Mouse (Mus musculus) CD8-positive naive resting alpha-beta T cell, adult 2 months (primary cell): ENCODE results near the gene Ttbk2.
A peak's percentile ranks its signal among the peaks of the same experiment; 100 is the strongest.

Source experiments
- DNase-seq, 2 experiments: peaks; one replicate each; pipeline ENCODE4 v3.0.0; 2022; ENCODE audit warnings: low read depth in 2 of 2, low spot score in 2 of 2

Gene Ttbk2

GRCm38 (mm10) chr2:120850424-120851082, at the start of gene Ttbk2:
Gene Ttbk2 (minus strand): TSS chr2:120850604.
- DNase-seq = peak; percentile 89 to 91

DNA sequence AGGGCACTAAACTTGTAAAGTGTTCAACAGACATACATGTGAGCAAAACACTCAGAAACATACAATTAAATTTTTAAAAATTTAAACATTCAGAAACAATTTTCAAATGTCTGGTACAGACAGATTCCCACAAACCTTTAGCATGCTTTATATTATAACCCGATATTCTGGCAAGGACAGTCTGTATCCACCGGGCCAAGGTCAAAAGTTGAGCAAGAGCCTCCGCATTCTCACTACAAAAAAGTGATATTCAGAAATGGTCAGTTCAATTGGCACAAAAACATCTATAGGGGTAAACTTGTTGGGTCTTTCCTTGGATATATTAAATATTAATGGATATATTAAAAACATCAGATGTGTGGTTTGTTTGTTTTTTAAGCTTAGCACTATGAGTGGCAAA, 46.0 kb upstream of the Ttbk2 start:
- no peak for DNase-seq

- peak in 1 of 2 experiments; percentile 12 for DNase-seq
Measured at GRCm38 (mm10) chr2:120887601-120888000, 37.2 kb upstream of the Ttbk2 start.

GRCm38 (mm10) chr2:120873192-120873591, 22.8 kb upstream of the Ttbk2 start:
- DNase-seq = no peak

- DNase-seq = no peak
Measured at GRCm38 (mm10) chr2:120871447-120872336, 21.3 kb upstream of the Ttbk2 start.

GRCm38 (mm10) chr2:120867336-120867735, 16.9 kb upstream of the Ttbk2 start:
- no peak for DNase-seq

DNA sequence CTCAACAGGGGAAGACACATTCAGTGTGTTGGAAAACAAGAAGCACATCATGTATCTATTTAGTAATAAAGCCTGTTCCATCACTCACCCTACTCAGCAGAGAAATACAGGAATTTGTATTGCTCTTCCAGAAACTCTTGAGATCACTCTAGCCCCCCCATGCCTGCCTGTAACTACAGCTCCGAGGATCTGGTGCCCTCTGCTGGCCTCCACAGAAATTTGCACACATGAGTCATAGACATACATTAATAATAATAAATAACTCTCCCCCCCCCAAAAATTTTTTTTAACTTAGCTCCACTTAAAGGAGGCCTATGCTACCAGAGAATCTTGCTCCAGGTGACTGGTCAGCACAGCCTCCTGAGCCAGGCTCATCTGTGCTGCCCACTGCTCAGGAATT, 16.2 kb upstream of the Ttbk2 start:
- peak; percentile 7 to 10 for DNase-seq

- DNase-seq = no peak
Measured at GRCm38 (mm10) chr2:120863389-120863788, 13.0 kb upstream of the Ttbk2 start.

- no peak for DNase-seq
Measured at GRCm38 (mm10) chr2:120860699-120861098, 10.3 kb upstream of the Ttbk2 start.

- no peak for DNase-seq
Measured at GRCm38 (mm10) chr2:120858131-120858530, 7.7 kb upstream of the Ttbk2 start.

- DNase-seq = no peak
Measured at GRCm38 (mm10) chr2:120853151-120853550, 2.7 kb upstream of the Ttbk2 start.

DNA sequence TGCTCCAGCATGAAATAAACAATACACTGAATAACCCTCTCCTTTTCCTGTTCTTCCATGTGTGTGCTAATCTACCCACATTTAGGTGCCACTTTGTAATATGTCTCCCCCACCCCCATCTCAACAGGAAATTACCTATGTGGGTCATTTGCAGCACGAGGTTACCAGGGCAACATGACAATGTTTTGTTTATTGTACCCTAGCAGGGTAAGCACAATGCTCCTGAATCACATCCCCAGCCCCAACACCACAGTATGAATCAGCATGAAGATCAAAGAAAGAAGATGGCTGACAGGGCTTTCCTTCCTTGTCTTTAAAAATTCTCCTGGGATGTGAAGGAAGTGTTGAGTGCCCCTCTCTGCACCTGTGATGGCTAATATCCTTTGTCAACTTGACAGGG, 2.2 kb upstream of the Ttbk2 start:
- DNase-seq = peak in 1 of 2 experiments; percentile 21

- DNase-seq = peak; percentile 24 to 36
Measured at GRCm38 (mm10) chr2:120849449-120850423, 668 bp downstream of the Ttbk2 start, which contains the start of gene Cdan1. Gene Cdan1 (minus strand): TSS chr2:120850128.

- no peak for DNase-seq
Measured at GRCm38 (mm10) chr2:120845280-120845679, 5.1 kb downstream of the Ttbk2 start.

DNA sequence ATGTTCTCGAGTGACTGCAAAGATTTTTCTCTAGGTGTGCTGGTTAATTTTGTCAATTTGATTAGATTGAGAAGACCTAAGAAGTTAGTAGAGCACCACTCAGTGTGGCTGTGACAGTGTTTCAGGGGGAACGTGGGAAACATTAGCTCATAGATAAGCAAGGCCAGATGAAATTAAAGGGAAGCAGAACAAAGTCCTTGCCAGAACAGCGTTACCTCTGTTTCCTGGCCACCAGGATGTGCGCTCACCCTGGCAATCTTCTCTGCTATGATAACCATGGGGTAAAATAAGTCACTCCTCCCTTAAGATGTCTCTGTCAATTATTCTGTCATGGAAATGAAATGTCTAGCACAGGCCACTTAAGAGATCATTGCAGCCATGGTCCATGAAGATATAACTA, 6.4 kb downstream of the Ttbk2 start:
- DNase-seq = no peak

DNA sequence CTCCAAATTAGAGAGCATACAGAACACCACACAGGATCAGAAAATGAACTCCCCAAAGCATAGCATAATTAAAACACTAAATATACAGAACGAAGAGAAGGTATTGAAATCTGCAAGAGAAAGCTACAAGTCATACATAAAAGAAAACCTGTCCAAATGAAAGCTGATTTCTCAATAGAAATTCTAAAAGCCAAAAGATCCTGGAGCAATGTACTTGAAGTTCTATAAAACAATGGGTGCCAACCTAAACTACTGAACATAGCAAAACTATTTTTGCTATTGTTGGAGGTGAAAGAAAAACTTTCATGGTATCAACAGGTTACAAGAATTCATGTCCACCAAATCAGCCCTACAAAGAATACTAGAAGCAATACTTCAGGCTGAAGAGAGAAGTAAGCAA, 9.2 kb downstream of the Ttbk2 start:
- no peak for DNase-seq

DNA sequence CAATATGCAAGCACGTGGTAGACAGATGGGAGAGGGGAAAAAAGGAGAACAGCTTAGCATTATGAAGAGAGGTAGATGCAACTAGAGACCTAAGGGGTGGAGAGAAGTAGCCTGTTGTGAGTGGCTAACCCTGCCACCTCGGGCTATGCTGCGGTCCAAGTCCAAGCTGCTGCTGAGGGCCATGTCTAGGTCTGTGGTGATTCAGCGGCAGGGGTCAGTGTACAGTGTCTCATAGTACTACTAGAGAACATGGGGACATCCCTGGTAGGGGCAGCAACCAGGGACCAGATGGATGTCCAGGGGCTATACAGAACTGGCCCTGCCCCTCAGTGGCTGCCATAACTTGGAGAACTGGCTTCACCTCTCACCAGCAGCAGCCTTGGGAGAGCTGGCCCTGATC, 15.2 kb downstream of the Ttbk2 start:
- no peak for DNase-seq

DNA sequence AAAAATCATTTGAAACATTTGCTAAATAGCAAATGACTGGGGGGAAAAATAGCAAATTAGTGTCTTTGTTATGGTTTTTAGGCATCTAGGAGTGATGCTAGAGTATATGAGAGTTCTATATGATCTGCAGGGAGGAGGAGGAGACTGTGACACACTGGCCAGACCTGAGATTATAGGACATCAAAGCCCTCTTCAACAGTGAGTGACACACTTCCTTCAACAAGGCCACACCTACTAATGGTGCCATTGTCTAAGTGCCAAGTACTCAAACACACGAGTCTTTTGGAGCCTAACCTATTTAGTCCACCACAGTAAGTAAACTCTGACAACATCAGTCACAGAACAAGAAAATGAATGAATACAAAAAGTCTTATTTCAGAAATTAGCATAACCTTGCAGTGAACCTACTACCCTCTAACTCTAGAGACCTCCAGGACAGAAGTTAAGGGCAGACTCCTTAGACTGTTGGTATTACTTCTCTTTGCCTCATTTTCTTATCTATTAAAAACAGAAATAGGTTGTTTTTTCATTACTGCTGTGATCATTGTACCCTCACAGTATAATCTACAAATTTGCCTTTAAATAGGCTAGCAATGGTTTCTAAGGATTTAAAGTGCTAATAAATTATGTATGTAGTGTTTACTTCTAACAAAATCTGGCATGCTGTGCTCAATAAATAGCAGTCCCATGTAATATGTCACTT, 23.3 kb downstream of the Ttbk2 start:
- DNase-seq = no peak

- no peak for DNase-seq
Measured at GRCm38 (mm10) chr2:120770265-120770935, 80.0 kb downstream of the Ttbk2 start.

DNA sequence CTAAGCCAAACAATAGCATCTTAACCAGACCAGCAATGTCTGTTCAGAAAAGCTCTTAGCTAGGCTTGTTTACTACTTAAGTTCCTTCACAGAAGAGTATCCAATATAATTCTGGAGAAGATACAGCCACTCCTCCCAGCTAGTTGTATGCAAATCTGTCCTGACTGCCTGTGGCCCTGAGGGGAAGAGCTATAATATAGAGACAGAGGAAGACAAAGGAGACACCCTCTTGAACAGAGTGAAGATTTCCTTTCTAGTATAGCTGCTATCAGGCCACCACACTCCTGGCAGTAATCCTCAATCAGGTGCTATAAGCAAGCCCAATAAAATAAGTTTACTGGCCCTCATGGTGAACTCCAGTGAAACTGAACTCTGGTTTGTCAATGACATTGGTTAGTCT, 88.5 kb downstream of the Ttbk2 start:
- DNase-seq = no peak
